Mouse (Mus musculus): ENCODE measurements around the gene Marf1. TPM values are rescaled to one million over a fixed set of nuclear protein-coding genes. Genes with fewer than 3 reads are reported as not detected.
"Not testable (repeated sequence)": the region's sequence is repeated elsewhere in the genome, so short reads cannot be mapped to it uniquely, and the experiment has no call there.

The Marf1 gene
- polyA plus RNA-seq, 1 experiment from 2014 or later, result 19.1 TPM

GRCm38 (mm10) chr16:14169706-14170105 lies 6.6 kb upstream of the Marf1 start:
- no peaks in the 10 kb centered on the region for H3K4me1 ChIP-seq (ENCODE audit: control insufficient read depth, insufficient read depth, low read length)
- no peak overlapping the region for H3K27ac ChIP-seq (ENCODE audit: low read depth, low read length)
- H3K9me3 ChIP-seq (ENCODE audit: control insufficient read depth, low read length), result no peaks in the 10 kb centered on the region
- no peaks in the 10 kb centered on the region for H3K27me3 ChIP-seq (ENCODE audit: control insufficient read depth, insufficient read depth, low read length)
- no peak overlapping the region for H3K4me3 ChIP-seq (ENCODE audit: low read depth, low read length)
- no peak overlapping the region for H3K9ac ChIP-seq (replicated peaks; ENCODE audit: low read depth, low read length)
- H3K36me3 ChIP-seq (ENCODE audit: control insufficient read depth, insufficient read depth, low read length), result peaks cover 6% of the 10 kb centered on the region; the same call in 1 of the 2 replicates
- no peak overlapping the region for H3K4me2 ChIP-seq (ENCODE audit: low read depth, low read length)
- no peak for ATAC-seq (ENCODE audit: low read depth)
- 100% methylated on average over 1 of the region's 1 CpGs for WGBS

- ATAC-seq (ENCODE audit: low read depth), result no peak
- Histone ChIP-seq H3K4me2 (ENCODE audit: low read depth, low read length) (no peak overlapping the region), H3K9me3 (ENCODE audit: control insufficient read depth, low read length) (no peaks in the 10 kb centered on the region), H3K27me3 (ENCODE audit: control insufficient read depth, insufficient read depth, low read length) (no peaks in the 10 kb centered on the region; the same call in 1 of the 2 replicates), H3K36me3 (ENCODE audit: control insufficient read depth, insufficient read depth, low read length) (peaks cover 6% of the 10 kb centered on the region; the same call in 1 of the 2 replicates), H3K27ac (ENCODE audit: low read depth, low read length) (no peak overlapping the region), H3K9ac (replicated peaks; ENCODE audit: low read depth, low read length) (no peak overlapping the region), H3K4me1 (ENCODE audit: control insufficient read depth, insufficient read depth, low read length) (0 out of 2 replicates have a peak, but pooled peaks cover 4% of the 10 kb centered on the region), H3K4me3 (ENCODE audit: low read depth, low read length) (no peak overlapping the region)
- WGBS, result 91% methylated on average over 4 of the region's 4 CpGs
These were observed 3.3 kb upstream of the Marf1 start for GRCm38 (mm10) chr16:14166490-14166889.

GRCm38 (mm10) chr16:14163731-14164130 lies 580 bp upstream of the Marf1 start:
- 1% methylated on average over 10 of the region's 10 CpGs for WGBS
- no peaks in the 10 kb centered on the region for H3K9me3 ChIP-seq (ENCODE audit: control insufficient read depth, low read length)
- H3K4me2 ChIP-seq (ENCODE audit: low read depth, low read length), result peak overlapping the region; percentile 81
- H3K27ac ChIP-seq (ENCODE audit: low read depth, low read length), result no peak overlapping the region
- 0 out of 2 replicates have a peak, but pooled peaks cover 4% of the 10 kb centered on the region for H3K4me1 ChIP-seq (ENCODE audit: control insufficient read depth, insufficient read depth, low read length)
- ATAC-seq (ENCODE audit: low read depth), result no peak
- H3K36me3 ChIP-seq (ENCODE audit: control insufficient read depth, insufficient read depth, low read length), result no peaks in the 10 kb centered on the region
- peak overlapping the region; percentile 59 for H3K4me3 ChIP-seq (ENCODE audit: low read depth, low read length)
- peak overlapping the region; percentile 61 for H3K9ac ChIP-seq (replicated peaks; ENCODE audit: low read depth, low read length)
- no peaks in the 10 kb centered on the region; the same call in 1 of the 2 replicates for H3K27me3 ChIP-seq (ENCODE audit: control insufficient read depth, insufficient read depth, low read length)

GRCm38 (mm10) chr16:14160941-14161340 lies 2.2 kb downstream of the Marf1 start:
- ATAC-seq (ENCODE audit: low read depth), result no peak
- no peaks in the 10 kb centered on the region; the same call in 1 of the 2 replicates for H3K27me3 ChIP-seq (ENCODE audit: control insufficient read depth, insufficient read depth, low read length)
- no peaks in the 10 kb centered on the region for H3K36me3 ChIP-seq (ENCODE audit: control insufficient read depth, insufficient read depth, low read length)
- WGBS, result 73% methylated on average over 1 of the region's 1 CpGs
- H3K4me3 ChIP-seq (ENCODE audit: low read depth, low read length), result no peak overlapping the region
- H3K9me3 ChIP-seq (ENCODE audit: control insufficient read depth, low read length), result no peaks in the 10 kb centered on the region
- H3K9ac ChIP-seq (replicated peaks; ENCODE audit: low read depth, low read length), result no peak overlapping the region
- H3K4me2 ChIP-seq (ENCODE audit: low read depth, low read length), result no peak overlapping the region
- no peak overlapping the region for H3K27ac ChIP-seq (ENCODE audit: low read depth, low read length)
- peaks cover 13% of the 10 kb centered on the region for H3K4me1 ChIP-seq (ENCODE audit: control insufficient read depth, insufficient read depth, low read length)

- no peaks in the 10 kb centered on the region for H3K36me3 ChIP-seq (ENCODE audit: control insufficient read depth, insufficient read depth, low read length)
- ATAC-seq (ENCODE audit: low read depth), result peak; percentile 33
- H3K9me3 ChIP-seq (ENCODE audit: control insufficient read depth, low read length), result no peaks in the 10 kb centered on the region
- peak overlapping the region; percentile 74 for H3K9ac ChIP-seq (replicated peaks; ENCODE audit: low read depth, low read length)
- H3K27ac ChIP-seq (ENCODE audit: low read depth, low read length), result peak overlapping the region; percentile 97
- H3K4me3 ChIP-seq (ENCODE audit: low read depth, low read length), result peak overlapping the region; percentile 71
- H3K27me3 ChIP-seq (ENCODE audit: control insufficient read depth, insufficient read depth, low read length), result no peaks in the 10 kb centered on the region; the same call in 1 of the 2 replicates
- peak overlapping the region; percentile 59 for H3K4me2 ChIP-seq (ENCODE audit: low read depth, low read length)
- WGBS, result 0% methylated on average over 10 of the region's 10 CpGs
- H3K4me1 ChIP-seq (ENCODE audit: control insufficient read depth, insufficient read depth, low read length), result peaks cover 13% of the 10 kb centered on the region
These were observed 3.4 kb downstream of the Marf1 start for GRCm38 (mm10) chr16:14159746-14160131.

GRCm38 (mm10) chr16:14158936-14159745 lies 4.0 kb downstream of the Marf1 start:
- peak overlapping the region; percentile 97 for H3K27ac ChIP-seq (ENCODE audit: low read depth, low read length)
- peak; percentile 94 for ATAC-seq (ENCODE audit: low read depth)
- WGBS, result under 1% methylated on average over 53 of the region's 58 CpGs

GRCm38 (mm10) chr16:14158536-14158935 lies 4.6 kb downstream of the Marf1 start:
- Histone ChIP-seq H3K27ac (ENCODE audit: low read depth, low read length) (peak overlapping the region; percentile 97), H3K4me1 (ENCODE audit: control insufficient read depth, insufficient read depth, low read length) (peaks cover 10% of the 10 kb centered on the region), H3K4me3 (ENCODE audit: low read depth, low read length) (peak overlapping the region; percentile 71), H3K4me2 (ENCODE audit: low read depth, low read length) (peak overlapping the region; percentile 72), H3K9me3 (ENCODE audit: control insufficient read depth, low read length) (no peaks in the 10 kb centered on the region), H3K9ac (replicated peaks; ENCODE audit: low read depth, low read length) (peak overlapping the region; percentile 63), H3K36me3 (ENCODE audit: control insufficient read depth, insufficient read depth, low read length) (peaks cover 5% of the 10 kb centered on the region; the same call in 1 of the 2 replicates), H3K27me3 (ENCODE audit: control insufficient read depth, insufficient read depth, low read length) (no peaks in the 10 kb centered on the region; the same call in 1 of the 2 replicates)
- ATAC-seq (ENCODE audit: low read depth), result no peak
- WGBS, result 11% methylated on average over 7 of the region's 7 CpGs

More at GRCm38 (mm10) chr16:14158936-14159745, 4.0 kb downstream of the Marf1 start:
- H3K9ac ChIP-seq (replicated peaks; ENCODE audit: low read depth, low read length), result peak overlapping the region; percentile 74
- H3K4me1 ChIP-seq (ENCODE audit: control insufficient read depth, insufficient read depth, low read length), result peaks cover 13% of the 10 kb centered on the region
- no peaks in the 10 kb centered on the region; the same call in 1 of the 2 replicates for H3K27me3 ChIP-seq (ENCODE audit: control insufficient read depth, insufficient read depth, low read length)
- peak overlapping the region; percentile 71 for H3K4me3 ChIP-seq (ENCODE audit: low read depth, low read length)
- peak overlapping the region; percentile 72 for H3K4me2 ChIP-seq (ENCODE audit: low read depth, low read length)
- 0 out of 2 replicates have a peak, but pooled peaks cover under 1% of the 10 kb centered on the region for H3K36me3 ChIP-seq (ENCODE audit: control insufficient read depth, insufficient read depth, low read length)
- no peaks in the 10 kb centered on the region for H3K9me3 ChIP-seq (ENCODE audit: control insufficient read depth, low read length)

- no peak for ATAC-seq (ENCODE audit: low read depth)
- no peaks in the 10 kb centered on the region for H3K27me3 ChIP-seq (ENCODE audit: control insufficient read depth, insufficient read depth, low read length)
- H3K4me2 ChIP-seq (ENCODE audit: low read depth, low read length), result no peak overlapping the region
- H3K4me1 ChIP-seq (ENCODE audit: control insufficient read depth, insufficient read depth, low read length), result peaks cover 9% of the 10 kb centered on the region
- no peaks in the 10 kb centered on the region for H3K9me3 ChIP-seq (ENCODE audit: control insufficient read depth, low read length)
- WGBS, result 88% methylated on average over 6 of the region's 6 CpGs
- no peak overlapping the region for H3K4me3 ChIP-seq (ENCODE audit: low read depth, low read length)
- peaks cover 24% of the 10 kb centered on the region for H3K36me3 ChIP-seq (ENCODE audit: control insufficient read depth, insufficient read depth, low read length)
- H3K27ac ChIP-seq (ENCODE audit: low read depth, low read length), result no peak overlapping the region
- no peak overlapping the region for H3K9ac ChIP-seq (replicated peaks; ENCODE audit: low read depth, low read length)
These were observed 6.8 kb downstream of the Marf1 start for GRCm38 (mm10) chr16:14156312-14156711.

GRCm38 (mm10) chr16:14155638-14156037 lies 7.5 kb downstream of the Marf1 start:
- H3K9me3 ChIP-seq (ENCODE audit: control insufficient read depth, low read length); ATAC-seq (ENCODE audit: low read depth); H3K4me1 ChIP-seq (ENCODE audit: control insufficient read depth, insufficient read depth, low read length); H3K27ac ChIP-seq (ENCODE audit: low read depth, low read length); H3K27me3 ChIP-seq (ENCODE audit: control insufficient read depth, insufficient read depth, low read length); H3K4me3 ChIP-seq (ENCODE audit: low read depth, low read length); H3K9ac ChIP-seq (replicated peaks; ENCODE audit: low read depth, low read length); H3K4me2 ChIP-seq (ENCODE audit: low read depth, low read length): not testable (repeated sequence)
- 80% methylated on average over 1 of the region's 2 CpGs for WGBS
- H3K36me3 ChIP-seq (ENCODE audit: control insufficient read depth, insufficient read depth, low read length), result peaks cover 24% of the 10 kb centered on the region
